Mouse (Mus musculus) gastrocnemius, postnatal 25 days (tissue): Measurements from ENCODE around the gene Slc35e3. TPM values are rescaled to one million over a fixed set of nuclear protein-coding genes. Genes with fewer than 3 reads are reported as not detected.
"Not testable (repeated sequence)": the region's sequence is repeated elsewhere in the genome, so short reads cannot be mapped to it uniquely, and the experiment has no call there.

Source experiments
- DNase-seq: peaks from one replicate; pipeline ENCODE4 v3.0.0; 2022
- total RNA-seq, 2 experiments: library from RNA; stranded (reverse); gene quantifications; 1 replicate in 1 of 2; 2 replicates in 1 of 2; pipeline ENCODE4 v1.2.3; 2021

Gene Slc35e3
- total RNA-seq, 2 experiments from 2014 or later: 3.8 to 4.8 TPM

DNA sequence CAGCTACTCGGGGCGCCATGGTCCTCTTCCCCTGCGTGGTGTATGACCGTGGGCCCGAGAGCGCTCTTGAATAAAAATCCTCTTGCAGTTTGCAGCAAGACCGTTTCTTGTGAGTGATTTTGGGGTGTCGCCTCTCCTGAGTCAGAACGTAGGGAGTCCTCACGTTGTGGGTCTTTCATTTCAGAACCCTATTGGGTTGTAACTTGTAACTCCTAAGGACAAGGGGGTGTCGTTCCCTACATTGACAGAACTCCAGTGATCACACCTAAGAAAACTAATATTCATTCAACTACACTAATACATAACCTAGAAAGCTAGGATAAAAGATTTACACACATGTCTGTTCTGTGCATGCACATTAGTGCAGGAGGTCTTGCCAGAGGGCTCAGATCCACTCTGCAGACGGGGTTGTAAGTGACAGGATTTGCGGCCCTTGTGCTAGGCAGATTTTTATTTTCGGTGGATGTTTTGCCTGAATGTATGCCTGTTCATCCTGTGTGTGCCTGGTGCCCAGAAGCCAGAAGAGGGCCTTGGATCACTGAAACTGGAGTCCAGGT, 3.7 kb upstream of the Slc35e3 start:
- DNase-seq: no peak

DNA sequence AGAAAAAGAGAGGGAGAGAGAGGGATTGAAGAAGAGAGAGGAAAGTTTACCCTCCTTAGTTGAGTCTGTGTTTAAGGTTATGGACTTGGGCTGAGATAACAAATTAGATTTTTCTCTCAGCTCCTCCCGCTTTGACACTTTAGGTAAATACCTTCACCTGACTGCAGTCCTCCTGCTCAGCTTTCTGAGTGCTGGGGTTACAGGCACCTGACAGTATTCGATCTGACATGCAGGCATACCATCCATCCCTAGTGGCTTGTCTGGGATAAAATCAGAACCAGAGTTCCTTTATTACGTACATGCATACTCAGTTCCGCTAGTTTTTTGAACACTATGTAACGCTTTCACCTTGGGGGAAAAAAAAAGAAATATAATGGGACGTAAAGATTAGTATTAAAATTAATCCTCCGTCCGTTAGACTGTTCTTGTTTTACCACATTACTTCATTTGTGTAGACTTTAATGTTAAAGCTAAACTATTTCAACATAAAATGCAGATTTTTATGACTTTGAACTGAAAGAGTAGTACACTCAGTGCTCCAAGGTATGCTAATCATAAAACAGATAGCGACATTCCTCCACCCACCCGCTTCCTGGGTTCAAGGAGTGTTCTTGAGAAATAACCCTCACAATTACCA, 3.0 kb upstream of the Slc35e3 start:
- no peak for DNase-seq

DNA sequence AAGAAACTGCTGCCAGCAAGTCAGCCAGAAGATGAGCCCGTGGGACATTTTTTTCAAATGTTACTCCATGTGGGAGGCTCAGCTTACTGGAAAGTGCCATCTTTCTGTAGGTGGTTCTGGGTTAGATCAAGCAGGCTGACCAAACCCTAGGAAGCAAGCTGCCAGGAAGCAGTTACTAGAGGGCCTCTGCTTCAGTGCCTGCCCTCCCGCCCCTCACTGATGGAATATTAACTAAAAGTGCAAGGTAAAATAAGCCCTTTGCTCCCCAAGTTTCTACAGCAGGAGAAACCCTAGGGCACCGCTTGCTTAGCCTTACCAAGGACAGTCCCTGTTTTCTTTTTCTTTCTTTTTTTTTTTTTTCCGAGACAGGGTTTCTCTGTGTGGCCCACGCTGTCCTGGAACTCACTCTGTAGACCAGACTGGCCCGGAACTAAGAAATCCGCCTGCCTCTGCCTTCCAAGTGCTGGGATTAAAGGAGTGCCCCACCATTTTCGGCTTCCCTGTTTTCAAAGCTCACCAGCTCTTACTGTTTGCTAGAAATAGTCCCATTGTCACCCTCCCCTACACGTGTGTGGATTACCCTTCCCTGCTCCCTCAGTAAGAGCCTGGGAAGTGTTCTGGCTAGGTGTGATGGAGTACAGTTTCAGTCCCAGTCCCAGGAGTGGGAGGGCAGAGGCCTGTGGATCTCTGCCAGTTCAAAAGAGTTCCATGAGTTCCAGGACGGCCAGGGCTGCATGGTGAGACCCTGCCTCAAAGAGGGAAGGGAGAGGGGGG, 2.3 kb upstream of the Slc35e3 start:
- DNase-seq: no peak

DNA sequence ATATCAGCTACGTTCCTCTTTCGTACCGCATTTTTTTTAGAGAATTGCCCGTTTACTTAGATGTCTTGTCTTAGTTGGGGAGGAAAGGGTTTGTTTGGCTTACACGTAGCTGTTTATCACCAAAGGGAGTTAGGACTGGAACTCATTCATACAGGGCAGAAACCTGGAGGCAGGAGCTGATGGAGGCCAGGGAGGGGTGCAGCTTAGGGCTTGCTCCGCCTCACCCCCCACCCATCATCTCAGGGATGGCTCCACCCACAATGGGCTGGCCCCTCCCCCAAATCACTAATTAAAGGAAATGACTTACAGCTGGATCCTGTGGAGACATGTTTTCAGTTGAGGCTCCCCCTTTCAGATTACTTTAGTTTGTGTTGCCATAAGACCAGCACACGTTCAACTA, 1.5 kb upstream of the Slc35e3 start:
- no peak for DNase-seq

DNA sequence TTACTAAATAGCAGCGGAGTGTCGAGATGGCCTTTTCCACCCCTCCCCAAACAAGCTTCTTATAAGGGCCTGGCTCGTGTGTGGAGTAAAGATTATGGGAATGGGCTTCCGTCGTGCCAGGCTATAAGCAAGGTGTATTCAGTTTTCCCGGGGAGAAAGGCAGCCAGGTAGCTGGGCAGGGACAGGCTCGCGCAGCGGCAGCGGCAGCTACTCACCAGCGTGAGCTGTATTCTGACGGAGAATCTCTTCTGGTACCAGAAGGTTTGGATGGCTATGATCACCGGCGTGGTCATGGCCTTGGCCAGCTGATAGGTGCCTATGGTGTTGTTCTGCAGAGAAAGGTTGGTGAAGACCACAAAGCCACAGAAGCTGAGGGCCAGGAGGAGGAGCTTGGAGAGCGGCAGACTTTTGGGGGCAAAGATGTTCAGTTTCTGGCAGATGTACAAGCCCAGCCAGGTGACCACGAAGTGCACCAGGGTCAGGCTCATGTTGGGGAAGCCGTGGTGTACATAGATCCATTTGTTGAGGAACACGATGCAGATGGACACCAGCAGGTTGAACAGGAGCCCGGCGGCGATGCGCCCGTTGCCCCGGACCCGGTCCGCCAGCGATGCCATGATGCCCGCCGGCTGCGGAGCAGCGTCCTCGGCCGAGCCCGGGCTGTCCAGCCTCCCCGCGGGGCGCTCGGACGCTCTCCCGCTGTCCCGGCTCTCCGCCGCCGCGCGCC, 432 bp downstream of the Slc35e3 start:
- DNase-seq: not testable (repeated sequence)

DNA sequence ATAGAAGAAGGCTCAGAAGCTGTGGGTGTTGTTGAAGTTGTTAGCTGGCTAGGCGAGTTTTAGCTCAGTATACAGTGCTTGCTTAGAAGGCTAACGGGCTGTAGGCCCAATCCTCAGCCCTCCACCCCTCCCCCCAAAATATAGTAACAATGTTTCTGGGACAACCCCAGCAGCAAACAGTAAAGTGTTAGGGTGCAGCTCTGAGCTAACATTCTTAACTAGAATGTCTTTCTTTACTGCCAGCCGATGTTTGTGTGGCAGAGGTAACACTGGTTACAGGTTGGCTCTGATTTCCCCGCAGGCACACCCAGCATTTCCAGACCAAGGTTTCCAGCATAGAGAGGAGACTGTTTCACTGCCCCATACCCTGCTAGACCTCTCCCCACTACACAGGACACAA, 2.2 kb downstream of the Slc35e3 start:
- DNase-seq: no peak

DNA sequence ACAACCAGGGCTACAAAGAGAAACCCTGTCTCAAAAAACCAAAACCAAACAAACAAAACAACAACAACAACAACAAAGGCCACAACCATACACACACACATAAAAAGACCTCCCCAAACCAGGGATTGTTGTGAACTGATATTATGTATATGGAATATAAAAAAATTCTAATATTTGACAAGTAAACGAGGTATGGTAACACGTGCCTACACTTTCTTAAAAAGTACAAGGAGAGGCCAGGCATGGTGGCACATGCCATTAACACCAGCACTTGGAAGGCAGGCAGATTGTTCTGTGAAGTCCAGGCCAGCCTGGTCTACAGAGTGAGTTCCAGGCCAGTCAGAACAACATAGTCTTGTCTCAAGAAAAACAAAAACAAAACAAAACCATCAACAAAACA, 3.0 kb downstream of the Slc35e3 start:
- DNase-seq: no peak

DNA sequence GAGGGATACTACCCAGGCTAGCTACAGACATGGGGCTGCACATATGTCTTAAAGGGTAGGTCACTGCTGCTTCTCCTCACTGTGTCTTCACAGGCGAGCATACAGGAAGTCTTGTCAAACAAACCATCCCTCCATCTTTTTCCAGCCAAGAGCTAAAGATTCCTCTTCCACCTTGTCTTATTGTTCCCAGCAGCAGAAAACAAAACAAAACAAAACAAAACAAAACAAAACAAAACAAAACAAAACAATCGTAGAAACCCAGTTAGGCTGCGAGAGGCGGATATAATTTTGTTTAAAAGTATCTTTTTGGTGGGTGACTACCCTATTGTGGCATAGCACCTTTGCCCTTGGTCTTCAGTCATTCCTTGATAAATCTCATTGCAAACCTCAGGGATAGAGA, 3.5 kb downstream of the Slc35e3 start:
- DNase-seq: no peak

DNA sequence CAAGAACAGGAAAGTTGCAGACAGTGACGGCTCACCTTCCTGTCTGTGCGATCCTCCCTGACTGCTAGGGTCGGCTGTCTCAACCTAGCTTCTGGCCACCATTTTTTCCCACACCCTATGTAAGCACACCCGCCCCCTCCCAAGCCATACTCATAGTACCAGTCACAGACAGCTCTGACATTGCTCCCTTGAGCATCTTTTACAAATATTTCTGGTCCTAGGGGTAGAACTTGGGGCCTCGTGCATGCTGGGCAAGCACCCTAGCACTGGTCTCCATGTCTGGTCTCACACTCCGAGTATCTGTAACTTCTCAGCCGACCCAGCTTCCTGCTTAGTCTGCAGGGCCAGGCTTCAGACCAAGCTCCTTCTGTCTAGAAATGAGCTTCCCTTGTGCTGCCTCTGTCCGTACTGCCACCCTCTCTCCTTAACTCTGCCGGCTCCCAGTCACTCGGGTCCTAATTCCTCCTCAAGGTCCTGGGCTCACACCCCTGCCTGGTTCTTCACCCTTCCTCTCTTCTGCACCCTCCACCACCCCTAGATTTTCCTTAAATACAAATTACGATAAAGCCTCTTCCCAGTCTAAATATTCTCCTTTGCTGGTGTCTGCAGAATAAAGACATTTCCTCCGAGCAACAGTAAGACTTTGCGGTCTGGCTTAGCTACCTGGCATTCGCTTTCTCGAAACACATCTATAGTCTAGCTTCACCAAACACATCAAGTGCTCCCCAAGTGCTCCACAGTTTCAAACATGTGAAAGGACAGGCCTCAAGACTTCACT, 4.3 kb downstream of the Slc35e3 start:
- no peak for DNase-seq

DNA sequence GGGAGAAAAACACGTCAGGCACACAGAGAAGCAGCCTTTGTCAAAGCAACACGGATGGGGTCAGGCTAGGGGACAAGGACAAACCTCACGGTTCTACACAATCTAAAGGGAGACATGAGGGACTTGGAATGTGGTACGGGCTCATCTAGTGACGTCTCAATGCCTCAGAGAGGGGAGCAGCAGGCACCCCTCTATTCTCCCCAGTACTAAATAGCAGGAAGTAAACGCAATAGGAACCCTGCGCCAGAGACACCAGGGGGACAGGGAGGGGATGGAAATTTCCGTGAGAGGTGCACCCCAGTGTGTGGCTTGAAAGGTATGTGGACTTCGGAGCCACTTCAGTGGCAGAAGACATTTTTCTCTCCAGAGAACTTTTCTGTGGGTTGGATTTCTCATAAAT, 5.2 kb downstream of the Slc35e3 start:
- no peak for DNase-seq

DNA sequence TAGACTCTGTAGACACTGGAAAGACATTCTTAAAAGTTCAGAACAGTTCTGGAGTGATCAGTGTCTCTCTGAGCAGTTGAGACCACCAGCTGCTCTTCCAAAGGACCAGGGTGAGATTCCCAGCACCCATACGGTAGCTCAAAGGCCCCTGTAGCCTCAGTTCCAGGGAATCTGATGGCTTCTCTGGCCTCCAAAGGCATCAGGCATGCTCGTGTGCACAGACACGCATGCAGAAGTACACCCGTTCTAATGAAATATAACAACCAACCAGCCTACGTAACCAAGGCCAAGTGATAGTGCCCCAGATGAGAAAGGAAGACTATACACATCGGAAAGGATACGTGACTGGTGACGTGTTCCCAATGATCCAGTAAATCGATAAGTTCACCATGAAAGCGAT, 6.0 kb downstream of the Slc35e3 start:
- no peak for DNase-seq

DNA sequence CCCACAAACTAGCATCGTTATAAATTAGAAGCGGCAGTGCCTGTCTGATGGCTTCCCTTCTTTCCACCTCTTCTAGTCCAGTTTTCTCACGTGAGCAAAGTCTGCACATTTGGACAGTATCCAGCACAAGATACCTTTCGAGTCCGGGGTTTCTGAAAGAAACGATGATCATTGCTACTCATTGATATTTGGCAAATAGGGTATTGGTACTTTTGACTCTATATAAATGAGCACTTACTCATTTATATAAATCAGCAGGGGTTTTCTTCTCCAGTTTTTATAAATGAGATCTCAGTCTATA, 6.6 kb downstream of the Slc35e3 start:
- no peak for DNase-seq

DNA sequence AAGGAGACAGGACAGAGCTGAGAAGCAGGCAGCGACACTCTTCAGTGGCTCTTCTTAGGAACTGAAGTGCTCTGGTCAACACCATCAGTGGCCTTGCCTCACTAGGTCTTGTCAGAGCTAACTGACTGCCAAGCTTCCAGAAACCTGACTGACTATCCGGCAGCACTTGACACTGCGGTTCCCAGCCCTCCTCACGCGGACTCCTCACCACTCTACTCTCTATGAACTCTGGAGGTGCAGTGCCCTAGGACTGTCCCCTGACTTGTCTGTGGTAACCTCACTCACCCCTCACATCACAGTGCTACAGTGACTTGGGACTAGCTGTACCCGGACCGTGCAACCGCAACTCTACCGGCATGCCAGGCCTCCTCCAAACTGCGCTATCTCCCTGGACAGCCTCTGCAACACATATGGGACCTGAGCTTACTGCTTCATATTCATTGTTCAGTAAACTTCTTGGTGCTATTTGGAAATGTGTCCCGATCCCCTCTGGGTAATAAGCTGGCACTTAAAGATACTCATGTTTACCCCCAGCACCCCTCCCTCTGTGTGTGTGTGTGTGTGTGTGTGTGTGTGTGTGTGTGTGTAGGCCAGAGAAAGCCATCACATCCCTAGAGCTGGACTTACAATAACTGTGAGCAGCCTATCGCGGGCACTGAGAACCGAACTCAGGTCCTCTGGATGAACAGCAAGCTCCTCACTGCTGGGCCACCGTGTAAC, 7.1 kb downstream of the Slc35e3 start:
- DNase-seq: no peak

DNA sequence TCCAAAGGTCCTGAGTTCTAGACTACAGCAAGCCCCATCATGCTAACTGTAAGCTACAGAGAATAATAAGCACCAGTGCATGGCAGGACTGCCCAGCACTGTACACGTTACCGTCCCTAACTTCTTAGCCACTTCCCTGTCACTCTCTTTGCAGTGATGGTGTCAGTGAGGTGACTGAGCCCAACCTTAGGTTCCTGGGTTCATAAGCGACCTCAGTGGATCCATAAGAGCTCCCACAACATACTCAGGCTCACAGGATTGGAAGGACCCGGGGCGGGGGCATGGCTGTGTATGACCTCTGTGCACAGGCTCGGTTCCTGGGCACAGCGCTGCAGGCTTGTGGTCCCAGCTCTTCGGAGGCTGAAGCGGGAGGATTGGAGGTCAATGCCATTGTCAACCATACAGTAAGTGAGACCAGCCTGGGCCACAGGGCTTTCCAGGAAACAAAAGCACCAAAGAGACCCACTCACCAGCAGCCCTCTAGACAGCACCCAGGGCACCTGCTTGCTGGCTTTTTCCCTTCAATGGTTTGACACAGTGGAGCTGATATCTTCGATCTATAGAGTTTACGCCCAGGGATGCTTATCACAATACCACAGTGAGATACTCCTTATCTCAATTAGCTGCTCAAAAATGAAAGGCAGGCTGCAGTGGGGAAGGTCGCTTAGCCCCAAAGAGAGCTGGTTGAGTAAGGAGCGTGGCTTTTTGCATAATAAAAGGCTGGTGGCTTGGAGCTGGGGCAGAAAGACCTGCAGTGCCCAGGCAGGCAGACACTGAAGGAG, 7.8 kb downstream of the Slc35e3 start:
- no peak for DNase-seq

DNA sequence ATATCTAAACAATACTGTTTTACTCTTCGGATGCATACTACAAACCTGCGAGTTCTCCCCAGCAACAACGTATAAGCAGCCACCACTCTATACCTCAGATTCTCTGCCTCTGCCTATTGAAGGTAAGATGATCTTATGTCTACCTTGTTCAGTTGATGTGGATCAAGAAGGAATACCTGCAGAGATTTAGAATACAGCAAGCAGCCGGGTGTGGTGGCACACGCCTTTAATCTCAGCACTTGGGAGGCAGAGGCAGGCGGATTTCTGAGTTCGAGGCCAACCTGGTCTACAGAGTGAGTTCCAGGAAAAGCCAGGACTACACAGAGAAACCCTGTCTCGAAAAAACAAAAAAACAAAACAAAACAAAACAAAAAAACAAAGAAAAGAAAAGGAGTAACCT, 8.7 kb downstream of the Slc35e3 start:
- not testable (repeated sequence) for DNase-seq

DNA sequence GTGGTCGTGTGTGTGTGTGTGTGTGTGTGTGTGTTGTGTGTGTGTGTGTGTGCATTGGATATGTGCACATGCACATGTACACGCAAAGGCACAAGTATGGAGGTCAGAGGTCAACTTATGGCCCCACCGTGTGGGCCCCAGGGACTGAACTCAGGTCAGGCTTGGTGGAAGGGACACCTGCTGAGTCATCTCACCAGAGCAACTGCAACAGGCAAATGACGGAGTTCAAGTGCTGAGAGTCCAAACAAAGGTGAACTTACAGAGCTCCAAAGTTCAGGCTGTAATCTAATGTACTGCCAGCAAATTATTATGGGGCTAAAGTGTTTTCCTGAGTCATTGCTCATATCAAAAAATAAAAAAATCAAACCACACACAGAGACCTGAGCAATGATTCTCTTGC, 9.1 kb downstream of the Slc35e3 start:
- DNase-seq: no peak

DNA sequence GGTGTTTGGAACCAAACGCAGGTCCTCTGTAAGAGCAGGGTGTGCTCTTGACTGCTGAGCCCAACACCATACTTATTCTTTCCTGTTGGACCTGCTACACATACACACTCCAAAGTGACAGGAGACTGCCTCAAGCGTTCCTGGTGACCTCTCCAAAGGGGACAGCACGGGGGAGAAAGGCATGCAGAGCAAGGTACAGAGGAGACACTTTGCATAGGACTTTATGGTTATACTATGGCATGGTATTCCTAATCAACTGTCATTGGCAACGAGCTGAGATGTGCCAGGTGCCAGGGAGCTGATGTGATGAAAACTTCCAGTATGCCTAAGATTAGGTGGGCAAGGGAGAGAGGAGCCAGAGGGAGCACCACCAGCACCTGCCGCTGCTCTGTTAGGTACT, 9.6 kb downstream of the Slc35e3 start:
- DNase-seq: no peak

DNA sequence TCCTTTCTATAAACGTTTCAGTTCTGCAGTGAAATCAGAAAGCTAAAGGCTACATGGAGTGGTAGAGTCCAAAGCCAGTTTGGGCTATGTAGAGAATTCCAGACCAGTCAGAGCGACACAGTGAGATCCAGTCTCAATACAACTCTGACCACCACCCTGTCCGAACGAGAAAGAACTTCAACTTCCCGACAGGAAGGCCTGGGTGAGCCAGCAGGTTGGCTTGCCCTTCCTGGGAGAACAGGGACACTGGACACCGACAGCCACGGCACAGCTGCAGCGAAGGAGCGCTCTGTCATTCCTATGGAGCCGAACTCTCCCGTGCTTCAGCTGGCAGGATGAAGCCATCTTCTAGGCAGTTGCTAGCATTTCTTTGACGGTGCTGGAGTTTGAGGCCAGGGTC, 10.8 kb downstream of the Slc35e3 start:
- not testable (repeated sequence) for DNase-seq

DNA sequence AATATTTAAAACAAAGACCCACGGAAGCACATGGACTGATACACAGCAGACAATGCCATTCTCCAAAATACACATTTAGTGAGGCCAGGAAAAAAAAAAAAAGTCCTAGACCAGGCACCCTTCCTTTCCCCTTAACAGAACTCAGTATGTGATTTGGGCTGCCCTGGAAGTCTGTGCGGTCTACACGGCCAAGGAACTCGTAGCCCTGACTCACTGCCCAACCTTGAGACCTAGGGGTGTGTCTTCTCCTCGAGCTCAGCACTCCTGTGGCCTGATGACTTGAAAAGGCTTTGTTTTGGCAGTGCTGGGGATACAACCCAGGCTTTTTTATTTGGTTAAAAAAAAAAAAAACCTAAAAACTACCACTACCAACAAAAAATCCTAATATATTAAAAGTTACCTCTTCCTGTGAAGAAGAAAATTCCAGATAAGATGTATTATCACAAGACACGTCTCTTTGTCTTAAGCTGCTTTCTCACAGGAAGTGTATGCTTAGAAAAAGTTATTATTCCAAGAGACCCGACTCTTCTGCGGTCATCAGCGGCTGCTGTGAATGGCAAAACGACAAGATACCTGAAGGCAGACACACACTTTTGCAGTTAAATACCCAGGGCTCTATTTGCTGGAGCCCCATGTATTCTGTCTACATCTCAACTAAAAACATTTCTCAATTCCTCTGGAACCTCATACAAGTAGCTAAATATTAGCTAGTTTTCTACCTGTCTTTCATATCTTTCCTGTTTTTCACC, 11.9 kb downstream of the Slc35e3 start:
- DNase-seq: not testable (repeated sequence)

DNA sequence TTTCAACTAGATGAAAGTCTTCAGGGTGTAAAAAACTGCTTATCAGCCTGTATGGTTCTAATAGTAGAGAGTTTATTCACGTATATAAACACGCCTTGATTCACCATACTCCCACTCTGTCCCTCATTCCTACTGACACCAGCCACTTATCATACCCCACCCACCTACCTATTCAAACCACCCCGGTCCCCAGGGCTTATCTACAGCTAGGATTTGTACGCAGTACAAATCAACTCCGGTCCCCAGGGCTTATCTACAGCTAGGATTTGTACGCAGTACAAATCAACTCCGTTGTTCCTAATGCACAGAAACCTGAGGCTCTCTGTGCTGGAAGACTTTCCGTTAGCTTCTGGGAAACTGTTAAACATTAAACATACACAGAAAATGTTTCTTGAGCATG, 12.5 kb downstream of the Slc35e3 start:
- DNase-seq: not testable (repeated sequence)
